Mouse (Mus musculus) liver, postnatal 0 days (tissue): ENCODE measurements around the gene Ptms. TPM values are rescaled to one million over a fixed set of nuclear protein-coding genes. Genes with fewer than 3 reads are reported as not detected.

Experiments
- ATAC-seq: fragments of 200-750 bp; cut with Nextera tagmentation; 2 replicates; pipeline ENCODE4 v1.8.0; 2017; ENCODE audit warnings: mild to moderate bottlenecking, moderate library complexity
- DNase-seq: peaks from one replicate; pipeline ENCODE4 v3.0.0-alpha.2; 2016
- H3K27ac ChIP-seq: fragments of 300-500 bp; sonication (generic); 2 replicates; pipeline ENCODE4 v1.5.1; 2014; ENCODE audit warnings: antibody characterized with exemption, moderate library complexity, mild to moderate bottlenecking, low read depth
- H3K27me3 ChIP-seq: fragments of 300-500 bp; sonication (generic); 2 replicates; pipeline ENCODE4 v1.6.1; 2014; ENCODE audit warnings: low read length, control low read depth, mixed read lengths; ENCODE audit not compliant: insufficient read depth
- H3K36me3 ChIP-seq: fragments of 300-500 bp; sonication (generic); replicated peaks from 2 replicates; pipeline ENCODE4 v1.6.1; 2014; ENCODE audit warnings: mild to moderate bottlenecking, control low read depth, low read length, moderate library complexity, mixed read lengths; ENCODE audit not compliant: insufficient read depth
- H3K4me1 ChIP-seq: fragments of 300-500 bp; sonication (generic); 2 replicates; pipeline ENCODE4 v1.6.1; 2014; ENCODE audit warnings: antibody characterized with exemption, mild to moderate bottlenecking, control low read depth; ENCODE audit not compliant: insufficient read depth
- H3K4me2 ChIP-seq: fragments of 300-500 bp; sonication (generic); 2 replicates; pipeline ENCODE4 v1.6.1; 2014; ENCODE audit warnings: low read depth, mild to moderate bottlenecking, low read length, moderate library complexity, mixed read lengths
- H3K4me3 ChIP-seq: fragments of 300-500 bp; sonication (generic); 2 replicates; pipeline ENCODE4 v1.5.1; 2014; ENCODE audit warnings: low read depth, low read length
- H3K9ac ChIP-seq: fragments of 300-500 bp; sonication (generic); replicated peaks from 2 replicates; pipeline ENCODE4 v1.6.1; 2014; ENCODE audit warnings: mild to moderate bottlenecking, moderate library complexity
- H3K9me3 ChIP-seq: fragments of 300-500 bp; sonication (generic); 2 replicates; pipeline ENCODE4 v1.6.1; 2016; ENCODE audit warnings: mild to moderate bottlenecking, control low read depth, low read length, mixed read lengths
- CTCF ChIP-seq: sonication (generic); IDR thresholded peaks from 2 replicates; pipeline ENCODE4 v1.5.1; 2016; ENCODE audit warnings: antibody characterized with exemption, low read depth
- EP300 ChIP-seq: IDR thresholded peaks from 2 replicates; pipeline ENCODE4 v1.6.1; 2016; ENCODE audit warnings: antibody characterized with exemption, low read depth, mild to moderate bottlenecking
- WGBS: fragments of 180-500 bp; shearing (Covaris S2); extraction: QIAGEN DNeasy Blood & Tissue Kit; methylation state at CpG from one replicate; pipeline ENCODE4 v1.1.7; 2014; ENCODE audit not compliant: insufficient replicate concordance; 5-methylcytosine and 5-hydroxymethylcytosine counted together
- polyA plus RNA-seq: library from polyadenylated mRNA; unstranded; fragments of >200 nt; fragmentation: Nextera tagmentation; extraction: Ambion mirVana; gene quantifications from 2 replicates; pipeline ENCODE4 v1.2.1, GENCODE M21; 2015

Gene Ptms
- polyA plus RNA-seq, 1 experiment from 2014 or later: 116 TPM

- H3K36me3 ChIP-seq: no peaks in the 10 kb centered on the region
- no peak overlapping the region for H3K27ac ChIP-seq
- no peak for TF ChIP-seq CTCF
- no peak for TF ChIP-seq EP300
- no peak overlapping the region for H3K9ac ChIP-seq
- 84% methylated on average over 9 of the region's 9 CpGs for WGBS
- ATAC-seq (no peak), DNase-seq (no peak)
- H3K4me1 ChIP-seq: no peaks in the 10 kb centered on the region
- no peaks in the 10 kb centered on the region for H3K27me3 ChIP-seq
- no peaks in the 10 kb centered on the region for H3K9me3 ChIP-seq
- H3K4me3 ChIP-seq: no peak overlapping the region
- H3K4me2 ChIP-seq: no peak overlapping the region
Measured at GRCm38 (mm10) chr6:124881821-124882220, 38.1 kb downstream of the Ptms start.

- WGBS: 50% methylated on average over 6 of the region's 6 CpGs
- no peak overlapping the region for H3K4me2 ChIP-seq
- no peak overlapping the region for H3K4me3 ChIP-seq
- no peak for ATAC-seq
- H3K9ac ChIP-seq: no peak overlapping the region
- H3K9me3 ChIP-seq: no peaks in the 10 kb centered on the region
- no peaks in the 10 kb centered on the region for H3K27me3 ChIP-seq
- no peak for DNase-seq
- TF ChIP-seq CTCF (no peak), EP300 (no peak)
- no peaks in the 10 kb centered on the region for H3K4me1 ChIP-seq
- H3K36me3 ChIP-seq: no peaks in the 10 kb centered on the region
- H3K27ac ChIP-seq: no peak overlapping the region
Measured at GRCm38 (mm10) chr6:124879390-124879789, 40.5 kb downstream of the Ptms start.

- 29% methylated on average over 2 of the region's 3 CpGs for WGBS
- no peaks in the 10 kb centered on the region for H3K9me3 ChIP-seq
- TF ChIP-seq EP300 (no peak), CTCF (no peak)
- H3K9ac ChIP-seq: no peak overlapping the region
- no peaks in the 10 kb centered on the region for H3K4me1 ChIP-seq
- no peaks in the 10 kb centered on the region for H3K27me3 ChIP-seq
- H3K4me3 ChIP-seq: no peak overlapping the region
- no peaks in the 10 kb centered on the region for H3K36me3 ChIP-seq
- H3K27ac ChIP-seq: no peak overlapping the region
- no peak for DNase-seq
- H3K4me2 ChIP-seq: no peak overlapping the region
- no peak for ATAC-seq
Measured at GRCm38 (mm10) chr6:124874348-124874747, 45.6 kb downstream of the Ptms start.

- H3K27ac ChIP-seq: no peak overlapping the region
- peaks cover 36% of the 10 kb centered on the region for H3K27me3 ChIP-seq
- no peaks in the 10 kb centered on the region for H3K9me3 ChIP-seq
- H3K4me1 ChIP-seq: peaks cover 9% of the 10 kb centered on the region
- ATAC-seq (no peak), DNase-seq (no peak)
- H3K36me3 ChIP-seq: no peaks in the 10 kb centered on the region
- H3K4me3 ChIP-seq: no peak overlapping the region
- TF ChIP-seq EP300: no peak
- no peak for TF ChIP-seq CTCF
- no peak overlapping the region for H3K4me2 ChIP-seq
- no peak overlapping the region for H3K9ac ChIP-seq
- 71% methylated on average over 6 of the region's 7 CpGs for WGBS
Measured at GRCm38 (mm10) chr6:124866560-124866959, 53.3 kb downstream of the Ptms start.

- ATAC-seq (no peak), DNase-seq (no peak)
- Histone ChIP-seq H3K9ac (no peak overlapping the region), H3K4me1 (peaks cover 9% of the 10 kb centered on the region), H3K36me3 (no peaks in the 10 kb centered on the region), H3K4me2 (no peak overlapping the region), H3K27ac (no peak overlapping the region), H3K27me3 (peaks cover 43% of the 10 kb centered on the region), H3K9me3 (no peaks in the 10 kb centered on the region), H3K4me3 (no peak overlapping the region)
- no peak for TF ChIP-seq EP300
- no peak for TF ChIP-seq CTCF
- 72% methylated on average over 17 of the region's 18 CpGs for WGBS
Measured at GRCm38 (mm10) chr6:124865766-124866362, 54.0 kb downstream of the Ptms start.

Other genes starting within 250 kb of the Ptms start
- gene Emg1, start 207.9 kb downstream of the Ptms start, polyA plus RNA-seq: 93.2 and 96.9 TPM in 2 replicates
- 308 and 318 TPM in 2 replicates for gene Phb2, start 207.8 kb downstream of the Ptms start, polyA plus RNA-seq
- 39.2 and 45.1 TPM in 2 replicates for gene Ptpn6, start 181.4 kb downstream of the Ptms start, polyA plus RNA-seq
- gene Grcc10, start 178.7 kb downstream of the Ptms start, polyA plus RNA-seq: 148 and 157 TPM in 2 replicates
- gene Gm45234, start 164.1 kb downstream of the Ptms start, polyA plus RNA-seq: not detected in 2 replicates
- gene Atn1, start 163.6 kb downstream of the Ptms start, polyA plus RNA-seq: 1.8 and 1.9 TPM in 2 replicates
- 0.20 and 0.27 TPM in 2 replicates for gene Eno2, start 150.4 kb downstream of the Ptms start, polyA plus RNA-seq
- gene Lrrc23, start 140.4 kb downstream of the Ptms start, polyA plus RNA-seq: 0.16 TPM in 1 of 2 replicates, not detected in the other
- 11.4 and 14.3 TPM in 2 replicates for gene Spsb2, start 111.4 kb downstream of the Ptms start, polyA plus RNA-seq
- gene Tpi1, start 105.8 kb downstream of the Ptms start, polyA plus RNA-seq: 332 and 346 TPM in 2 replicates
- 32.2 and 36.6 TPM in 2 replicates for gene Usp5, start 90.6 kb downstream of the Ptms start, polyA plus RNA-seq
- gene Cdca3, start 90.6 kb downstream of the Ptms start, polyA plus RNA-seq: 96.4 and 98.3 TPM in 2 replicates
- gene Gnb3, start 79.8 kb downstream of the Ptms start, polyA plus RNA-seq: 0.19 TPM in 1 of 2 replicates, not detected in the other
- gene P3h3, start 62.4 kb downstream of the Ptms start, polyA plus RNA-seq: 0.80 and 0.88 TPM in 2 replicates
- gene Gpr162, start 56.1 kb downstream of the Ptms start, polyA plus RNA-seq: 0.04 and 0.08 TPM in 2 replicates
- 0.14 and 0.24 TPM in 2 replicates for gene Cd4, start 31.9 kb downstream of the Ptms start, polyA plus RNA-seq
- 0.33 and 0.40 TPM in 2 replicates for gene Lag3, start 8.4 kb downstream of the Ptms start, polyA plus RNA-seq
- gene Mlf2, start 11.3 kb upstream of the Ptms start, polyA plus RNA-seq: 119 and 136 TPM in 2 replicates
- 61.0 TPM in 2 replicates for gene Cops7a, start 45.4 kb upstream of the Ptms start, polyA plus RNA-seq
- gene Pianp, start 76.6 kb upstream of the Ptms start, polyA plus RNA-seq: 0.07 and 0.15 TPM in 2 replicates
- gene Zfp384, start 89.0 kb upstream of the Ptms start, polyA plus RNA-seq: 3.3 and 3.5 TPM in 2 replicates
- 23.8 and 24.3 TPM in 2 replicates for gene Ing4, start 119.7 kb upstream of the Ptms start, polyA plus RNA-seq
- gene Acrbp, start 129.6 kb upstream of the Ptms start, polyA plus RNA-seq: 1.3 and 2.0 TPM in 2 replicates
- 0.57 and 0.85 TPM in 2 replicates for gene Lpar5, start 147.8 kb upstream of the Ptms start, polyA plus RNA-seq
- 20.0 and 24.5 TPM in 2 replicates for gene Chd4, start 175.9 kb upstream of the Ptms start, polyA plus RNA-seq
- gene Nop2, start 211.8 kb upstream of the Ptms start, polyA plus RNA-seq: 23.2 and 24.8 TPM in 2 replicates
- gene Iffo1, start 225.1 kb upstream of the Ptms start, polyA plus RNA-seq: 4.2 and 4.8 TPM in 2 replicates
- 1,355 and 1,565 TPM in 2 replicates for gene Gapdh, start 246.4 kb upstream of the Ptms start, polyA plus RNA-seq